Mouse (Mus musculus) CD4-positive, CD25-positive, alpha-beta regulatory T cell, adult 2 months (primary cell): ENCODE results near the gene Calb2.

ENCODE experiments used
- DNase-seq: peaks from one replicate; pipeline ENCODE4 v3.0.0-alpha.2; 2012; ENCODE audit warnings: low read depth, low spot score

Gene Calb2

DNA sequence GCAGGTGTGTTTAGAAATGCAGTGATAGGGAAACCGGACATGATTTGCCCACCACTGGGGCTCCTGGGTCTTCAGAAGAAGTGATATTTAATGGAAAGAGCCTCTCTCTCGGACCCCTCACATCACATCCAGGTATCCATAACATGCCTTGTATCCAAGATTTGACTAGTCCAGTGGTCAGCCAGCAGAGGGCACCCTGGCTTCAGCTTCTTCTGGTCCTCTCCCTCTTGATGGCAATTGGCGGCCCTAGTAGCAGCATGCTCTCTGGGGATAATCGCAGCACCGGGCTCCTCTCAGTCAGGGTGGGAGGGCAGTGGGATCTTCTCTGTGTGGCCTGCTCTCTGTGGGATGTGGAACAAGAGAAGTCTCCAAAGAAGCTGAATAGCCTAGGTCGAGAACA lies 48.3 kb downstream of the Calb2 start:
- DNase-seq, result no peak

- no peak for DNase-seq
Observed at GRCm38 (mm10) chr8:110102653-110103052, 65.4 kb downstream of the Calb2 start, which contains the start of gene Gm17720. Gene Gm17720, minus strand, starts transcription at chr8:110102753.

- DNase-seq, result no peak
Observed at GRCm38 (mm10) chr8:110101676-110102075, 66.3 kb downstream of the Calb2 start.

DNA sequence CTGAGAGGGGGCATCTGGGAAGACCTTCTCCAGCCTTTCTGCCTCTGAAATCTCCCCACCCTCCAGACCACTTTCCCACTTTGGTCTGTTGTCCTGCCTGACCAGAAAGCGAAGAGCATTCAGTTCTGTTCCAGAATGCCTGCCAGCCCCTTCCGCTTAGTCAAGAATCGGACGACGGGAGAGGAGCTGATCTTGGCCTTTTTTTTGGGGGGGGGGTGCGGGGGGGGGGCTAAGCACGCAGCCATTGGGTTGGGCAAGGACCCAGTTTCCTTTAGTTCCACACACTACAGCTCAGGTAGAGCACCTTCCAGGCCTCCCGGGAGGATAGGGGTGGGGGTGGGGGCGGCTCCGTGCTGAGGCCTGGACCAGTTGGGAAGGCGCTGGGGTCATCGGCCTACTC lies 67.1 kb downstream of the Calb2 start, which contains the start of gene Gm21964:
Gm21964 (plus strand) TSS at position 301 of the 400 bp plus-strand sequence.
- no peak for DNase-seq

- no peak for DNase-seq
Observed at GRCm38 (mm10) chr8:110091869-110092268, 76.1 kb downstream of the Calb2 start.
